Mouse (Mus musculus) gastrocnemius, postnatal 10 days (tissue): Measurements from ENCODE around the gene Abraxas2. TPM values are rescaled to one million over a fixed set of nuclear protein-coding genes. Genes with fewer than 3 reads are reported as not detected.
A peak's percentile ranks its signal among the peaks of the same experiment; 100 is the strongest.

ENCODE experiments used
- DNase-seq: peaks from one replicate; pipeline ENCODE4 v3.0.0; 2021; ENCODE audit warnings: mixed read lengths
- total RNA-seq, 2 experiments: library from RNA; stranded (reverse); gene quantifications; 2 replicates each; pipeline ENCODE4 v1.2.3; 2021

Abraxas2 gene
- total RNA-seq, 2 experiments from 2014 or later = 22.7 to 25.4 TPM

- DNase-seq = no peak
Measured at GRCm38 (mm10) chr7:132897258-132897657, 38.2 kb downstream of the Abraxas2 start.

- no peak for DNase-seq
Measured at GRCm38 (mm10) chr7:132898234-132898633, 39.2 kb downstream of the Abraxas2 start.

GRCm38 (mm10) chr7:132900826-132901531, 42.0 kb downstream of the Abraxas2 start:
- DNase-seq = no peak

GRCm38 (mm10) chr7:132903796-132904195, 44.8 kb downstream of the Abraxas2 start:
- DNase-seq = no peak

- no peak for DNase-seq
Measured at GRCm38 (mm10) chr7:132921971-132922370, 62.9 kb downstream of the Abraxas2 start.

GRCm38 (mm10) chr7:132925227-132925626, 66.2 kb downstream of the Abraxas2 start:
- DNase-seq = no peak

- no peak for DNase-seq
Measured at GRCm38 (mm10) chr7:132927201-132927600, 68.2 kb downstream of the Abraxas2 start.

GRCm38 (mm10) chr7:132930055-132930454, 71.0 kb downstream of the Abraxas2 start:
- DNase-seq = no peak

- peak; percentile 97 for DNase-seq
Measured at GRCm38 (mm10) chr7:132930850-132931559, 72.0 kb downstream of the Abraxas2 start, which contains the start of gene Zranb1. Gene Zranb1, plus strand, starts transcription at chr7:132931142.

GRCm38 (mm10) chr7:132931560-132932351, 72.7 kb downstream of the Abraxas2 start:
- peak; percentile 61 for DNase-seq

GRCm38 (mm10) chr7:132933331-132933730, 74.3 kb downstream of the Abraxas2 start:
- DNase-seq = no peak

Other genes with a start within 250 kb of the Abraxas2 start
- gene Lhpp, start 248.6 kb upstream of the Abraxas2 start, total RNA-seq = 10 to 100 TPM in 1 of 2 experiments, 1 to 10 TPM in 1; 9.6 to 11.7 TPM
- gene Fam53b, start 45.3 kb upstream of the Abraxas2 start, total RNA-seq = 10 to 100 TPM; 34.5 to 43.6 TPM
- 10 to 100 TPM in 1 of 2 experiments, 1 to 10 TPM in 1; 9.7 to 12.1 TPM for gene Eef1akmt2, start 6.6 kb upstream of the Abraxas2 start, total RNA-seq
- 10 to 100 TPM; 35.2 to 39.0 TPM for gene Zranb1, start 71.9 kb downstream of the Abraxas2 start, total RNA-seq